Mouse (Mus musculus): Measurements from ENCODE around the gene Atxn7l3.

DNA sequence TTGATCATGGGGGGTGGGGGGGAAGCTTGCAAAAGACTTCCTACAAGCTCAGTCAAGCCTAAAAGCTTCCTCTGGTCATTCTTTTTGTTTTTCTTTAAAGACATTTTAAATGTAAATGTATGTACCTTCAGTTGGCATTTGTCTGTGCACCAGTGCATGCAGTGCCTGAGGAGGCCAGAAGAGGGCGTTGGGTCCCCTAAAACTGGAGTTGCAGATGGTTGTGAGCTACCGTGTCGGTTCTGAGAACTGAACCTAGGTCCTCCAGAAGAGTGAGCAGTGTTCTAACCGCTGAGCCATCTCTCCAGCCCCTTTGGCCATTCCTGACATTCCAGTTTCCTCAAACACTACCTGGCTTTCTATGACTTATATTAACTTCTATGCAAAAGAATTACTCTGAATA is 43.2 kb upstream of the Atxn7l3 start:
- TF ChIP-seq POLR2A (IDR thresholded peaks at IDR 0.05; ENCODE audit: borderline replicate concordance, extremely low read depth, low read depth, low read length) = no peak
- TF ChIP-seq CTCF (IDR thresholded peaks at IDR 0.05; ENCODE audit: insufficient read depth, low read length) = peak; percentile 36

All from lung, adult 2 months (tissue).